Mouse (Mus musculus) neutrophil, adult 65 days (primary cell): ENCODE measurements around the gene Gsg1l2. TPM values are rescaled to one million over a fixed set of nuclear protein-coding genes. Genes with fewer than 3 reads are reported as not detected.

Experiments
- total RNA-seq: library from RNA; stranded (reverse); gene quantifications from 2 replicates; pipeline ENCODE4 v1.2.4, GENCODE M21; 2023

Gene Gsg1l2
- not detected in 2 replicates for total RNA-seq

GRCm38 (mm10) chr11:67774379-67774778 is at the start of gene Gsg1l2:
TSS of gene Gsg1l2 (plus strand) at chr11:67774608.

GRCm38 (mm10) chr11:67771053-67771452 is 3.4 kb upstream of the Gsg1l2 start, which contains the start of gene Glp2r:
TSS of gene Glp2r (minus strand) at chr11:67771153.

GRCm38 (mm10) chr11:67797931-67798330 is 23.5 kb downstream of the Gsg1l2 start, which contains the start of gene Dhrs7c:
TSS of gene Dhrs7c (plus strand) at chr11:67798187.

Other genes with a start within 250 kb of the Gsg1l2 start
- 0.92 TPM in 1 of 2 replicates, not detected in the other for gene Rcvrn, start 79.3 kb upstream of the Gsg1l2 start, total RNA-seq
- gene Glp2r, start 3.5 kb upstream of the Gsg1l2 start, total RNA-seq, result not detected in 2 replicates
- not detected in 2 replicates for gene Dhrs7c, start 23.6 kb downstream of the Gsg1l2 start, total RNA-seq
- not detected in 2 replicates for gene Usp43, start 147.5 kb downstream of the Gsg1l2 start, total RNA-seq
- not detected in 2 replicates for gene Cfap52, start 191.0 kb downstream of the Gsg1l2 start, total RNA-seq
- gene Stx8, start 191.6 kb downstream of the Gsg1l2 start, total RNA-seq, result 22.8 and 31.2 TPM in 2 replicates